Mouse (Mus musculus) heart, adult 2 months (tissue): ENCODE results near the gene Iqcj. TPM values are rescaled to one million over a fixed set of nuclear protein-coding genes. Genes with fewer than 3 reads are reported as not detected.

Experiments
- DNase-seq, 2 experiments: peaks; one replicate each; pipeline ENCODE4 v3.0.0; 2021
- H3K27ac ChIP-seq: fragments of 200-600 bp; 2 replicates; pipeline ENCODE4 v1.8.1; 2022
- H3K27me3 ChIP-seq: fragments of 200-500 bp; 2 replicates; pipeline ENCODE4 v1.6.1; 2012; ENCODE audit warnings: mild to moderate bottlenecking, low read length, inconsistent platforms, mixed read lengths; ENCODE audit not compliant: control insufficient read depth, insufficient read depth
- H3K36me3 ChIP-seq: fragments of 200-500 bp; 2 replicates; pipeline ENCODE4 v1.6.1; 2012; ENCODE audit warnings: low read length, inconsistent platforms; ENCODE audit not compliant: control insufficient read depth, insufficient read depth
- H3K4me1 ChIP-seq: fragments of 200-500 bp; 2 replicates; pipeline ENCODE4 v1.6.1; 2011; ENCODE audit warnings: low read length; ENCODE audit not compliant: control insufficient read depth, insufficient read depth
- H3K4me3 ChIP-seq: fragments of 200-600 bp; 2 replicates; pipeline ENCODE4 v1.8.1; 2022
- H3K79me2 ChIP-seq: fragments of 200-500 bp; replicated peaks from 2 replicates; pipeline ENCODE4 v1.6.1; 2012; ENCODE audit warnings: mild to moderate bottlenecking, inconsistent platforms, low read length, moderate library complexity, mixed read lengths; ENCODE audit not compliant: control insufficient read depth, insufficient read depth
- H3K9ac ChIP-seq: fragments of 200-500 bp; 2 replicates; pipeline ENCODE4 v1.6.1; 2012; ENCODE audit warnings: low read depth, mild to moderate bottlenecking, control low read depth, inconsistent platforms, low read length, mixed read lengths
- CTCF ChIP-seq: fragments of 200-600 bp; IDR thresholded peaks from 2 replicates; pipeline ENCODE4 v1.8.1; 2022; ENCODE audit warnings: antibody characterized with exemption, mild to moderate bottlenecking, moderate library complexity
- EP300 ChIP-seq: fragments of 200-500 bp; IDR thresholded peaks from 2 replicates; pipeline ENCODE4 v1.6.1; 2011; ENCODE audit warnings: low read depth, low read length, control low read depth; ENCODE audit not compliant: insufficient read depth
- POLR2A ChIP-seq: fragments of 200-500 bp; IDR thresholded peaks from 2 replicates; pipeline ENCODE4 v1.6.1; 2011; ENCODE audit warnings: mild to moderate bottlenecking, low read depth, low read length, control low read depth; ENCODE audit not compliant: insufficient read depth
- whole genome bisulfite sequencing: fragments of 180-500 bp; shearing (Covaris S2); methylation state at CpG from one replicate; pipeline ENCODE4 v1.1.7; 2018; 5-methylcytosine and 5-hydroxymethylcytosine counted together
- intact Hi-C: fragments of 180-260 bp; cut with DNase I; formaldehyde crosslinking; loops from one replicate; pipeline ENCODE4 v1.15.1; 2025
- polyA plus RNA-seq: library from polyadenylated mRNA; depleted of rRNA; stranded (reverse); fragments of >200 nt; gene quantifications from 2 replicates; pipeline ENCODE4 v1.2.3, GENCODE M21; 2012
- total RNA-seq, 2 experiments: library from RNA; stranded (reverse); gene quantifications; 2 replicates each; pipeline ENCODE4 v1.2.3; 2021

Gene Iqcj
- total and polyA plus RNA-seq, 3 experiments = not detected

- Histone ChIP-seq H3K27ac (no peak overlapping the region), H3K79me2 (no peaks in the 10 kb centered on the region), H3K4me3 (no peak overlapping the region), H3K36me3 (no peaks in the 10 kb centered on the region), H3K9ac (no peak overlapping the region), H3K4me1 (no peaks in the 10 kb centered on the region), H3K27me3 (no peaks in the 10 kb centered on the region)
- DNase-seq = no peak
- no peak for TF ChIP-seq POLR2A
- no peak for TF ChIP-seq EP300
- TF ChIP-seq CTCF = no peak
- intact Hi-C loops = no loop called here
- 53% methylated on average over 1 of the region's 1 CpGs for WGBS
Measured at GRCm38 (mm10) chr3:68015786-68016185, 123.8 kb downstream of the Iqcj start.

GRCm38 (mm10) chr3:68019401-68019800 is 127.4 kb downstream of the Iqcj start:
- Histone ChIP-seq H3K36me3 (no peaks in the 10 kb centered on the region), H3K9ac (no peak overlapping the region), H3K4me1 (no peaks in the 10 kb centered on the region), H3K27ac (no peak overlapping the region), H3K79me2 (no peaks in the 10 kb centered on the region), H3K4me3 (no peak overlapping the region), H3K27me3 (no peaks in the 10 kb centered on the region)
- intact Hi-C loops = no loop called here
- no peak for DNase-seq
- no peak for TF ChIP-seq CTCF
- no peak for TF ChIP-seq POLR2A
- no peak for TF ChIP-seq EP300
- 49% methylated on average over 4 of the region's 4 CpGs for WGBS

- no peak for TF ChIP-seq CTCF
- no peak for TF ChIP-seq EP300
- TF ChIP-seq POLR2A = no peak
- H3K4me3 ChIP-seq = no peak overlapping the region
- no peaks in the 10 kb centered on the region for H3K27me3 ChIP-seq
- H3K27ac ChIP-seq = no peak overlapping the region
- no peak for DNase-seq
- WGBS = 60% methylated on average over 3 of the region's 3 CpGs
- H3K36me3 ChIP-seq = no peaks in the 10 kb centered on the region
- H3K4me1 ChIP-seq = no peaks in the 10 kb centered on the region
- H3K9ac ChIP-seq = no peak overlapping the region
- H3K79me2 ChIP-seq = no peaks in the 10 kb centered on the region
- intact Hi-C loops = no loop called here
Measured at GRCm38 (mm10) chr3:68036097-68036496, 144.1 kb downstream of the Iqcj start.

GRCm38 (mm10) chr3:68042951-68043350 is 150.9 kb downstream of the Iqcj start:
- intact Hi-C loops = no loop called here
- H3K4me1 ChIP-seq = no peaks in the 10 kb centered on the region
- H3K4me3 ChIP-seq = no peak overlapping the region
- no peak overlapping the region for H3K27ac ChIP-seq
- DNase-seq = no peak
- H3K36me3 ChIP-seq = no peaks in the 10 kb centered on the region
- H3K79me2 ChIP-seq = no peaks in the 10 kb centered on the region
- H3K27me3 ChIP-seq = no peaks in the 10 kb centered on the region
- 75% methylated on average over 2 of the region's 2 CpGs for WGBS
- TF ChIP-seq EP300 (no peak), CTCF (no peak), POLR2A (no peak)
- no peak overlapping the region for H3K9ac ChIP-seq

- TF ChIP-seq CTCF = peak; percentile 91
- no peak for TF ChIP-seq POLR2A
- TF ChIP-seq EP300 = no peak
- no peak overlapping the region for H3K9ac ChIP-seq
- H3K4me1 ChIP-seq = no peaks in the 10 kb centered on the region
- H3K36me3 ChIP-seq = no peaks in the 10 kb centered on the region
- intact Hi-C loops = loop anchor here (2.0 kb wide), 2 partner anchors 421 to 533 kb away; no protein-coding TSS in a partner anchor
- H3K27me3 ChIP-seq = no peaks in the 10 kb centered on the region; the same call in 1 of the 2 replicates
- H3K27ac ChIP-seq = no peak overlapping the region
- WGBS = 46% methylated on average over 9 of the region's 9 CpGs
- H3K4me3 ChIP-seq = no peak overlapping the region
- no peak for DNase-seq
- H3K79me2 ChIP-seq = no peaks in the 10 kb centered on the region
Measured at GRCm38 (mm10) chr3:68045475-68046416, 153.7 kb downstream of the Iqcj start.

- 49% methylated on average over 2 of the region's 2 CpGs for WGBS
- intact Hi-C loops = no loop called here
Measured at GRCm38 (mm10) chr3:68053538-68053937, 161.5 kb downstream of the Iqcj start.

More at GRCm38 (mm10) chr3:68053538-68053937, 161.5 kb downstream of the Iqcj start:
- Histone ChIP-seq H3K27ac (no peak overlapping the region), H3K27me3 (no peaks in the 10 kb centered on the region; the same call in none of the 2 replicates), H3K4me3 (no peak overlapping the region), H3K36me3 (no peaks in the 10 kb centered on the region), H3K79me2 (no peaks in the 10 kb centered on the region), H3K4me1 (no peaks in the 10 kb centered on the region), H3K9ac (no peak overlapping the region)
- no peak for DNase-seq
- TF ChIP-seq CTCF = peak; percentile 87
- TF ChIP-seq EP300 = no peak
